Mouse (Mus musculus) MEL (cell line): Measurements from ENCODE around the gene Bcl2a1d. TPM values are rescaled to one million over a fixed set of nuclear protein-coding genes. Genes with fewer than 3 reads are reported as not detected.
"Not testable (repeated sequence)": the region's sequence is repeated elsewhere in the genome, so short reads cannot be mapped to it uniquely, and the experiment has no call there.

Experiments used
- DNase-seq: peaks from one replicate; pipeline ENCODE4 v3.0.0; 2011; ENCODE audit warnings: low read depth, low spot score
- H3K27ac ChIP-seq: 2 replicates; pipeline ENCODE4 v1.5.1; 2012; ENCODE audit warnings: low read depth, mild to moderate bottlenecking, control low read depth, low read length, moderate library complexity; ENCODE audit not compliant: control insufficient read depth
- H3K27me3 ChIP-seq, 2 experiments: fragments of 150-350 bp in 1 of 2; sonication (generic) in 1 of 2; 2 replicates each; pipeline ENCODE4 v1.6.1; 2012; ENCODE audit warnings: low read length in 2 of 2, mild to moderate bottlenecking in 2 of 2, improper control_type of control experiment in 1 of 2, moderate library complexity in 1 of 2; ENCODE audit not compliant: insufficient read depth in 2 of 2, control insufficient read depth in 1 of 2
- H3K36me3 ChIP-seq, 2 experiments: 2 replicates each; pipeline ENCODE4 v1.6.1; 2012 to 2014; ENCODE audit warnings: low read length in 2 of 2, improper control_type of control experiment in 1 of 2, inconsistent platforms in 1 of 2, mild to moderate bottlenecking in 1 of 2; ENCODE audit not compliant: insufficient read depth in 2 of 2, control insufficient read depth in 1 of 2
- H3K4me1 ChIP-seq, 2 experiments: fragments of 150-350 bp in 1 of 2; sonication (generic) in 1 of 2; 2 replicates each; pipeline ENCODE4 v1.6.1; 2012; ENCODE audit warnings: low read length in 2 of 2, improper control_type of control experiment in 1 of 2, mild to moderate bottlenecking in 1 of 2; ENCODE audit not compliant: insufficient read depth in 2 of 2, control insufficient read depth in 1 of 2
- H3K4me3 ChIP-seq, 2 experiments: fragments of 150-350 bp in 1 of 2; sonication (generic) in 1 of 2; 2 replicates each; pipeline ENCODE4 v1.5.1; 2012; ENCODE audit warnings: low read depth in 2 of 2, low read length in 2 of 2, mild to moderate bottlenecking in 2 of 2, moderate library complexity in 2 of 2, control low read depth in 1 of 2, improper control_type of control experiment in 1 of 2; ENCODE audit not compliant: control insufficient read depth in 1 of 2, insufficient read depth in 1 of 2
- H3K79me2 ChIP-seq: 2 replicates; pipeline ENCODE4 v1.6.1; 2012; ENCODE audit warnings: mild to moderate bottlenecking, low read length, moderate library complexity; ENCODE audit not compliant: control insufficient read depth, poor library complexity, insufficient read depth
- H3K9ac ChIP-seq: 2 replicates; pipeline ENCODE4 v1.6.1; 2012; ENCODE audit warnings: low read depth, mild to moderate bottlenecking, control low read depth, low read length, moderate library complexity; ENCODE audit not compliant: control insufficient read depth, poor library complexity, severe bottlenecking
- H3K9me3 ChIP-seq: fragments of 150-350 bp; sonication (generic); replicated peaks from 2 replicates; pipeline ENCODE4 v1.6.1; 2012; ENCODE audit warnings: mild to moderate bottlenecking, low read length, improper control_type of control experiment, moderate library complexity; ENCODE audit not compliant: insufficient read depth
- E2F4 ChIP-seq: IDR thresholded peaks from 2 replicates; pipeline ENCODE4 v1.6.1; 2011; ENCODE audit warnings: low read depth, low read length, improper control_type of control experiment, borderline replicate concordance
- ETS1 ChIP-seq: IDR thresholded peaks from 2 replicates; pipeline ENCODE4 v1.6.1; 2012; ENCODE audit warnings: low read depth, mild to moderate bottlenecking, inconsistent platforms, low read length, improper control_type of control experiment, moderate library complexity
- MAFK ChIP-seq: IDR thresholded peaks from 2 replicates; pipeline ENCODE4 v1.6.1; 2011; ENCODE audit warnings: low read depth, mild to moderate bottlenecking, low read length, improper control_type of control experiment, borderline replicate concordance
- MXI1 ChIP-seq: IDR thresholded peaks from 2 replicates; pipeline ENCODE4 v1.6.1; 2011; ENCODE audit warnings: mild to moderate bottlenecking, low read depth, low read length, improper control_type of control experiment
- POLR2A ChIP-seq, 2 experiments: IDR thresholded peaks; 2 replicates each; pipeline ENCODE4 v1.6.1; 2011 to 2012; ENCODE audit warnings: low read length in 2 of 2, mild to moderate bottlenecking in 2 of 2, control low read depth in 1 of 2, improper control_type of control experiment in 1 of 2, low read depth in 1 of 2, moderate library complexity in 1 of 2; ENCODE audit not compliant: control insufficient read depth in 1 of 2, insufficient read depth in 1 of 2, poor library complexity in 1 of 2
- POLR2AphosphoS5 ChIP-seq: IDR thresholded peaks from 2 replicates; pipeline ENCODE4 v1.6.1; 2012; ENCODE audit warnings: low read depth, borderline replicate concordance, mild to moderate bottlenecking, inconsistent platforms, low read length, moderate library complexity, mixed read lengths
- TCF12 ChIP-seq: IDR thresholded peaks from 2 replicates; pipeline ENCODE4 v1.6.1; 2014; ENCODE audit warnings: low read depth, mild to moderate bottlenecking, inconsistent platforms, low read length, improper control_type of control experiment, moderate library complexity
- ZC3H11A ChIP-seq: IDR thresholded peaks from 2 replicates; pipeline ENCODE4 v1.6.1; 2012; ENCODE audit warnings: low read depth, mild to moderate bottlenecking, inconsistent platforms, low read length, improper control_type of control experiment
- polyA plus RNA-seq, 2 experiments: library from polyadenylated mRNA; stranded (reverse) in 1 of 2; unstranded in 1 of 2; fragments of >175 nt in 1 of 2; fragments of >200 nt in 1 of 2; gene quantifications; 2 replicates each; pipeline versions ENCODE4 v1.2.1 to v1.2.4; 2012; ENCODE audit warnings: low replicate concordance in 2 of 2, low read depth in 1 of 2; ENCODE audit not compliant: insufficient read length in 2 of 2, insufficient read depth in 1 of 2, missing spikeins in 1 of 2
- total RNA-seq: library from RNA; depleted of rRNA; stranded (reverse); fragments of 300-350 nt; gene quantifications from 2 replicates; pipeline ENCODE4 v1.2.3, GENCODE M21; 2012

The Bcl2a1d gene
- total and polyA plus RNA-seq, 3 experiments, result 0.19 TPM; not detected in 2

DNA sequence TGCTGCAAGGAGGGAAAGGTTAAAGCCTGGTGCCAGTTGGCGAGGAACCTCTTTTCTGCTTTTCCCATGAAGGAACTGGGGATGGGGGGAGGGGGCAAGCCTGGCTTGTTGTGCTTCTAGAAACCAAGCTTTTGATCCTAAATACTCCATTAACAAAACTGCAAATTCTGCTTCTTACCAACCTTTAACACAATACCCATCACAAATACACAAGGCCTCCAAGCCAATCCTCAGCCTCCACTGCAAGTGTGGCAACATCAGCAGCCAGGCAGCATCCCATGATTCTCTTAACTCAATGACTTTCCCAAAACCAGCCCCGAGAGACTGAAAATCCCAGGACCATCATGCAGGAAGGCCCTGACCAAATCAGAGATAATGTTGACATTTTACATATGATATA lies 21.3 kb downstream of the Bcl2a1d start:
- not testable (repeated sequence) for H3K27me3 ChIP-seq, H3K79me2 ChIP-seq, H3K9ac ChIP-seq, H3K27ac ChIP-seq, H3K36me3 ChIP-seq, H3K4me3 ChIP-seq, H3K9me3 ChIP-seq, DNase-seq, H3K4me1 ChIP-seq

DNA sequence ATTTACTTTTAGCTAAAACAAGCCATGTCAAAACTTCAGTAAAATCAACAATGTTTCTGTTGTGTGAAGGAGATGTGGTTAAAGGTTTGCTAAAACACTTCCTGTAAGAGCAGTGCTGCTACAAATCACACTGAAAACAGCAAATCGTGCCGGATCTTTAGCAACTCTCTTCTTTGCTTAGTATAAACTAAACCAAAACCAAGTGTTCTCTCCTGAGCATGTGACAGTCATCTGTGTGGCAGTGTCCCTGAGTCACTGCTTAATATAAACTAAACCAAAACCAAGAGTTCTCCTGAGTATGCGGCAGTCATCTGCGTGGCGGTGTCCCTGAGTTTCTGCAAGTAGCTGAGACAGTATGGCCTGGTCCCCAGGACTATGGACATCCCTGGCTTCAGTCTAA lies 21.9 kb downstream of the Bcl2a1d start:
- H3K36me3 ChIP-seq, H3K9me3 ChIP-seq, H3K27ac ChIP-seq, H3K79me2 ChIP-seq, H3K4me1 ChIP-seq, H3K4me3 ChIP-seq, H3K27me3 ChIP-seq, DNase-seq, H3K9ac ChIP-seq: not testable (repeated sequence)

DNA sequence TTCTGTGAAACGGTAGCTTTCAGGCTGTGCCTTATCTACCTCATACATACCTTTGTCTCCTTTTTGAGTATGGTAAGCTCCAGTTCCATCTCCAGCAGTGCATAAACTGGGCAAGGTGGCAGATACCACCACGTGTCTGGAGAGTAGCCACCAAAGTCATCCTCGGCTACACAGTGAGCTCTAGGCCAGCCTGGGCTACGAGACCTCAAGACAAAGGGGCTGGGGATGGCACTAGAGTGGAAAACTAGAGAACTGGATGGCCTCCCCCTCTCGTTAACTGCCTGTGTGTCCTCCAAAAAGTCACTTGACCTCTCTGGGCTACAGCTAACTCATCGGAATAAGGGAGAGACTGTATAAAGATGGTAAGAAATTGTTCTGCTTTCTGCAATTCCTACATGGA lies 22.4 kb downstream of the Bcl2a1d start:
- H3K27me3 ChIP-seq, result no peaks in the 10 kb centered on the region
- H3K4me1 ChIP-seq, result no peaks in the 10 kb centered on the region
- H3K36me3 ChIP-seq, result no peaks in the 10 kb centered on the region
- H3K4me3 ChIP-seq, result no peak overlapping the region
- no peak for TF ChIP-seq MAFK
- no peak for TF ChIP-seq E2F4
- no peak for TF ChIP-seq MXI1
- DNase-seq, result no peak
- H3K9ac ChIP-seq, result no peak overlapping the region
- H3K9me3 ChIP-seq, result no peaks in the 10 kb centered on the region
- no peak overlapping the region for H3K27ac ChIP-seq
- no peaks in the 10 kb centered on the region for H3K79me2 ChIP-seq

DNA sequence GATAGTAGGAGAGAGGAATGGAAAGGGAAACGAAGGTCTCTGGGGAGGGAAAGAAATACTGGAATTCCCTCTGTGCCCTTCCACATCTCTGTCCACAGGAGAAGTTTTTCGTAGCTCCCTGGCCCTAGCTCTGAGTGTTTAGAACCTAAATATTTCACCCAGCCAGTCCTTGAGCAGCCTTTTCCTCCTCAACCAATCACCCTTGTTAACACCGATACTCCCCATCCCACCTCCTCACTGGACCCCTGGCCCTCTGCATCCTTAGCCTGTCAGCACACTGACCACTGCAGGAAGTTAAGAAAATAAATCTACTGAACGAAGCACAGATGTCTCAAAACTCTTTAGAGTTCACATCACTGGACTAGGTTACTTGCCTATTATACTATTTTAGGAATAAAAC lies 25.0 kb downstream of the Bcl2a1d start:
- H3K9me3 ChIP-seq, result no peaks in the 10 kb centered on the region
- no peaks in the 10 kb centered on the region for H3K79me2 ChIP-seq
- no peaks in the 10 kb centered on the region for H3K27me3 ChIP-seq
- TF ChIP-seq TCF12 (no peak), ETS1 (no peak), POLR2AphosphoS5 (no peak), POLR2A (IDR thresholded peaks at IDR 0.05; ENCODE audit: control insufficient read depth in 1 of 2, insufficient read depth in 1 of 2, low read depth in 1 of 2, low read length in 2 of 2, poor library complexity in 1 of 2) (no peak), ZC3H11A (no peak)
- H3K36me3 ChIP-seq, result no peaks in the 10 kb centered on the region
- DNase-seq, result no peak
- no peak overlapping the region for H3K4me3 ChIP-seq
- H3K9ac ChIP-seq, result no peak overlapping the region
- no peaks in the 10 kb centered on the region for H3K4me1 ChIP-seq
- H3K27ac ChIP-seq, result no peak overlapping the region

DNA sequence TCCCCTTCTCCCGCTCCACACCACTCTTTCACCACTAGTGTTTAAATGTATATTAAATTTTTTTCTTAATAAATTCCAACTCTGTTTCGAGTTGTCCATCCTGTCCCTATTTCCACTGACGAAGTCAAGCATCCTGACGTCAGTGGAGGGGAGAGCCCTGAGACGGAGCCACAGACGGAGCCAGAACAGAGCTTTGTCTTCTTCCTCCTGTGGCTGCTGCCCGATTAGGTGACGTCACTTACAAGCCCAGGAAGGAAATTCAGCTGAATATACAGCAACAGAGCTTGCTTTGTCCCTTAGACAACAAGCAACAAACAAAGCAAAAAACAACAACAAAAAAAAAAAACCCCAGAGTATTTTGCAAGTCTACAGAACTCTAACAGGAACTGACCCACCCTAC lies 26.6 kb downstream of the Bcl2a1d start:
- not testable (repeated sequence) for H3K4me3 ChIP-seq, H3K79me2 ChIP-seq, H3K4me1 ChIP-seq, H3K9me3 ChIP-seq, DNase-seq, H3K36me3 ChIP-seq, H3K27ac ChIP-seq, H3K27me3 ChIP-seq, H3K9ac ChIP-seq

DNA sequence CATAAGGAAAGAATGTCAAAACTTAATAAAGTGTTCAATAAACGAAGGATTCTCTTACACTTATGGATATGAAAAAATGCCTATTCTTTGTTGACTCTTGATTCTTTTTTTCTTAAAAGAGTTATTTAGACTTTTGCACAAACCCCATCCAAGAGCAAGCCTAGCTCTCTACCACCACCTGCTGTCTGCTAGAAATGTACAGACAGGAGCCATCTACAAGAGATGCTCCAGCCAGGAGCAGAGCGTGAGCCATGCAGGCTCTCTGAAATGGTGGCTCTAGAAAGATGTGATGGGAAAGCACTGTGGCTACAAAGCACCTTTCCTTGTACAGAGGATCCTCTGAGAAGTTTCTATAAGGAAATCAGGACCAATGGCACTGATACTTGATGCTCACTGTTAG lies 33.0 kb downstream of the Bcl2a1d start:
- not testable (repeated sequence) for DNase-seq, H3K79me2 ChIP-seq, H3K27me3 ChIP-seq, H3K27ac ChIP-seq, H3K36me3 ChIP-seq, H3K9me3 ChIP-seq, H3K4me3 ChIP-seq, H3K4me1 ChIP-seq, H3K9ac ChIP-seq
